Mouse (Mus musculus) adrenal gland, postnatal 14 days (tissue): ENCODE results near the gene Gm42674. TPM values are rescaled to one million over a fixed set of nuclear protein-coding genes. Genes with fewer than 3 reads are reported as not detected.

Experiments
- DNase-seq: peaks from one replicate; pipeline ENCODE4 v3.0.0; 2021; ENCODE audit warnings: mixed read lengths
- total RNA-seq: library from RNA; stranded (reverse); gene quantifications from 2 replicates; pipeline ENCODE4 v1.2.3, GENCODE M21; 2021

Gene Gm42674
- total RNA-seq, 1 experiment from 2014 or later: not detected

DNA sequence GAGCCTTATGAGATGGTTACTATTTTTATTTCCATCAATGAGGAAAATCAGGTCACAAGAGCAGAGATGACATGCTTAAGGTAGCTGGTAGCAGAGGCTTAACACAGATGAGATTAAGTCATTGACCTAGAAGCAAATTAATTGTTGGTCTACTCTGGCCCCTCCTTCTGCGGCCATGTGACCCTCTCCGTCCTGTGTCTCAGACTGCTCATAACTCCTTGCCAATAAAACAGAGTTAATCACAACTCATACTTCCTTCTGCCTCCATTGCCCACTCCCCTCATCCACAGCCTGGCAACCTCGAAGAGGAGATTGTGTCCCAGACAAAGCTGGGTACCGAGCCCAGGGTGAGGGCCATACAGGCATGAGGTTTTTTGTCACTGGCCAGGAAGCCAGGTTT lies 3.5 kb upstream of the Gm42674 start:
- DNase-seq: no peak

DNA sequence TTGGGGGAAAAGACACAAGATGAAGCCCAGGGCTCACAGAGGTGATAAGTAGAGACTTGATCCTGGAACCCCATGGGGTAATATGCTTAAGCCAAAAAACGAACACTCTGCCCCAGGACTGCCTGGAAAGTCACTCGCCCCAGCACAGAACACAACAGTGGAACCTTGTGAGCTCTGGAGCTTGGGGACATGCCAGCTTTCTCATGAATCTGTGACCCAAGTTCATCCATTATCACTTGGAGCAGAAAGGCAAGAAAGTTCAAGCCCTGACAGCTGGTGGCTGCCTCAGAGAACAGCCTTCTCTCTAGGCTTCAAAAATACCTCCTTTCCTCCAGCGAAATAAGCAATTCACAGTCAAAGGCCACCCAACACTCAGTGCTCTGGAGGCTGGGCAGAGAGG lies 2.3 kb upstream of the Gm42674 start:
- DNase-seq: no peak

DNA sequence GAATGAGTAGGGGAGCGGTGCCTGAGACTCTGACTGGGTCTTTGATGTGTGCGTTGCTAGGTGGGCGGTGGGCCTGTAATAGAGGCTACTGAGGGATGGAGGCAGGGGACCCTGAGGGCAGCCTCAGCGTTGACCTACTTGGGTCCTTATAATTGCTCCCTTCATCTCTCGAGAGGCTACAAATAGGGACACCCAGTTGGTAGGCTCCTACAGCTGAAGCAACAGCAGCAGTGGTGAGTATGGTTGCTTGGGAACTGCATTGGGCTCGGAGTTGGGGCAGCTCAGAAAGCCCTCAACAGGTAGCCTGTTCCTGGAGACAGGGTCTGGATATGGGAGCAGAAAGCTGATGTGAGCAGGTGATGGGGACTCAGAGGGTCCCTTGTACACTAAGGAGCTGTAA lies 1.7 kb upstream of the Gm42674 start:
- DNase-seq: no peak

DNA sequence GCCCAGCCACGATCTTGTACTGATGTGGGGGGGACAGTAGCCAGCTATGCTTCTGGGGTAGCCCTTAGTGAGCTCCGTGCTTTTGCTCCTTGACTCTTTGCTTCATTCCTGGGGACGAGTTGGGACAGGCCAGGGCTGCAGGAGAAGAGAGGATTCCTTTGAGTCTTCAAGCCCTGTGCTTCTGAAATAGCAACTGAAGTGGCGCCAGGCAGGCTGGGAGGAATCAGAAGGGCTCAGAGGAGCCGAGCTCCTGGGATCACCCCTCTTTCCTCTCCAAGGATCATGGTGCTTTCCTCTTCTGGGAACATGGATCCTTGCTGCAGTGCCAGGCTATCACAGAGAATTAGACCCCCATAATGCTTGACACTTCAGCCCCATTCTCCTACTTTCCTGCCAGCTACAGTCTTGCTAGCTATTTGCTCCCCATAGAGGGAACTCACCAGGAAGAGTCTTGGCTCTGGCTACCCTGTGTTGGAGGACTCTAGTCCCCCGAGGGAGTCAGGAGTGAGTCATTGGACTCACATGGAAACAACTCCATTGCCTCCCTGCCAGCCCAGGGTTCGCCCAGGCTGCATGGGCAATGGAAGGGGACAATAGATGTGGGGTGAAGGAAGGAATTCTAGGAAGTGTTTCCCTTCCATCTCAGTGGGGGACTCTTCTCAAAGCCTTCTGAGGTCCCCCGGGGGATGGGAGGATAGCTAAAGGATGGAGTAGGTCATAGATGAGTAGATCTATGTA lies 1.1 kb upstream of the Gm42674 start:
- peak; percentile 56 for DNase-seq

DNA sequence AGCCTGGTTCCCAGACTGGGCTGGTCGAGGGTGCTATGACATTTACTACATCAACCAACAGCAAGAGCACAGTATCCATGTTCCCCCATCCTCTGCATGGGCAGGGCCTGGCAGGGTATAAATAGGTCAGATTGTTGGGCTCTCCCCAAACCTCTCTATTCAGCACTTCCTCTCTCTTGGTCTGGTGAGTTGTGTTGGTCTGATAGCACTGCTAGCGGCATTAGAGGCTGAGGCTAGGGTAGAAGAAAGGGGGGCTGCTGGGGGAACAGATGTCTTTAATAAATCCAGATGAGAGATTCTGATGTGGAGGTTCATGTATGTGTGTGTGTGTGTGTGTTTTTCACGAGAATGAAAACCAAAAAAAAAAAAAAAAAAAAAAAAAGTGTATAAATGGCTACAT lies 1.9 kb downstream of the Gm42674 start, which contains the start of gene S100a4:
TSS of gene S100a4 (plus strand) at position 149 of the 400 bp plus-strand sequence.
- DNase-seq: no peak

DNA sequence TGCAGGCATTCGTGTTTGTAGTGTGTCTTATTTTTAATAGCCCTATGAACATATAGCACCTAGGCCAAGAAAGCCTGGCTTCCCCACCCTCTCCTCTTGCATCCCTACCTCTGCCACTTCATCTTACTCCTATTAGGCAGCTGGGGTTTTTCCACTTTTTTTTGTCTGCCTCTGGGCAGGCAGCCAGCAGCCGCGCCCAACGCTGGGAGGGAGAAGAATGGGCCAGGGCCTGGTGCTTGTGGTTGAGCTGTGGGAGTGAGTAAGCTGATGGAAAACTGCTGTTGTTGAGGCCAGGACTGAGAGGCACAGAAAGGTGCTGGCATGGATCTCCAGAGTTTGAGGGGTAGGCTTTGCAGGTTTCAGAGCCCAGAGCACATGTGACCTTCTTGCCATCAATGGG lies 2.7 kb downstream of the Gm42674 start:
- DNase-seq: peak; percentile 85

DNA sequence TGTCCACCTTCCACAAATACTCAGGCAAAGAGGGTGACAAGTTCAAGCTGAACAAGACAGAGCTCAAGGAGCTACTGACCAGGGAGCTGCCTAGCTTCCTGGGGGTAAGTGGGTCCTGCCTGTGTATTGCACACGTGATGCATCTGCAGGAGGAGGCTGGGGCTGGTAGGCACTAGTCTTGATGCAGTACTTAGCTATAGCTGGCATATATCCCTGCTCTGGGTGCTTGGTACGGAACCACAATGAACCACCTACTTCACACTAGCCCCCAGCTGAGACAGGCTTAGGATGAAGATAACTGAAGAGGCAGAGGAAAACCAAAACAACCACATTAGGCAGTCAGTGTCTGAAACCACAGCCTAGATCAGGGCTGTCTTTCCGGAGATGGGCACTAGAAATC lies 3.3 kb downstream of the Gm42674 start:
- no peak for DNase-seq

DNA sequence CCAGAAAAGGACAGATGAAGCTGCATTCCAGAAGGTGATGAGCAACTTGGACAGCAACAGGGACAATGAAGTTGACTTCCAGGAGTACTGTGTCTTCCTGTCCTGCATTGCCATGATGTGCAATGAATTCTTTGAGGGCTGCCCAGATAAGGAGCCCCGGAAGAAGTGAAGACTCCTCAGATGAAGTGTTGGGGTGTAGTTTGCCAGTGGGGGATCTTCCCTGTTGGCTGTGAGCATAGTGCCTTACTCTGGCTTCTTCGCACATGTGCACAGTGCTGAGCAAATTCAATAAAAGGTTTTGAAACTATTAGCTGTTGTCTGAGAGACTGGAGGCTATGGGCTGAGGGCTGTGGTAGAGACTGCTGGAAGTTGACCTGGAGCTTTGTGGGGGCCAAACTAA lies 4.0 kb downstream of the Gm42674 start:
- DNase-seq: no peak

DNA sequence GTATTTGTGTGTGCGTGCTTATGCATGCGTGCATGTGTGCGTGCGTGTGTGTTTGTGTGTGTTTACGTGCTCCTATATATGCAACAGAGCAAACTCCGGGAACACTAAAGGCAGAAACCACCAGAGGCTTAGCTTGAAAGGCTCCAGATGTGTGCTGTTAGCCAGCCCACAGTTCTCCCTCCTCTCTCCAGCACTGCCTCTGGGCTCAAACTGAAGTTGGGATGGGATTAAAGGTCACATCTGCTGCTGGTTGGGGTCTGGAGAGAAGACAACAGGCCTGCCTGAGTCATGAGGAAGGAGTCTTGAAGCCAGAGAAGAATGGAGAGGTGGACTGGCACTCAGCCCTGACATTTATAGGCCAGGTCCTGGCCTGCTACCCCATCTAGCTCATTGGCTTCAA lies 4.5 kb downstream of the Gm42674 start:
- no peak for DNase-seq

DNA sequence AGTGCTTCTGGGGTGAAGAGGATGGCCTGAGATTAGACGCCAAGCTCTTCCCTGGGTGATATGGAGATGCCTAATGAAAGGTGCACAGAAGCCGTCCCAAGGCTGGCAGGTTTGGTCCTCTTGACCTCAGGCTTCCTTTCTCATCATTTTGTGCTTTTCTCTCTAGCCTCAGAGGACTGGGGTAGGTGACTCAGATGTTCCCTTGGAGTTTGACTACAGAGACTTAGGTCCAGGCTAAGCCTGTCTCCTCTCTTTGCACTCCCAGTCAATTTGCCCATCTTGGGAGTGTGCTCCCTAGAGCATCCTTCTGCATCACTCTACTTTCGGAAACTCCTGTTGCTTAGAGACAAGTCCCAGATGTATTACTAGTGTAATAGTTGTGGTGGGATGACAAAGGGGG lies 5.7 kb downstream of the Gm42674 start:
- no peak for DNase-seq

DNA sequence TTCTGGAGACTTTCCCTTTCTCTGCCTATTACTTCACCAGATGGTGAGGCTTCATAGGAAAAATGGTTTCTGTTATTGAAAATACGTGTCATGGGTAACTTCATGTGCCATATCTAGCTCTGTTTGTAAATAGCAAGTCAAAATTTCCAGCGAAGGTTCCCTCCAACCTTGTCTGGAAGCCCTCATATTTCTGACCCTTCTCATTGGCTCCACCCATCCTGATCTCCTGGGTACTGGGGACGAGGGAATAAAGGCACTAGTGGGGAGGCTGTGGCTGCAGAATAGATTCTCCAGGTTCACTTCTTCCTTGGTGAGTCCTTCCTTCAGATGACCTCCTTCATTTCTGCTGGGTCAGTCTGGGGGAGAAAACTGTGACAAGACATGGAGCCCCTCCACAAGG lies 6.5 kb downstream of the Gm42674 start, which contains the start of gene S100a5:
TSS of gene S100a5 (plus strand) at position 301 of the 400 bp plus-strand sequence.
- no peak for DNase-seq

DNA sequence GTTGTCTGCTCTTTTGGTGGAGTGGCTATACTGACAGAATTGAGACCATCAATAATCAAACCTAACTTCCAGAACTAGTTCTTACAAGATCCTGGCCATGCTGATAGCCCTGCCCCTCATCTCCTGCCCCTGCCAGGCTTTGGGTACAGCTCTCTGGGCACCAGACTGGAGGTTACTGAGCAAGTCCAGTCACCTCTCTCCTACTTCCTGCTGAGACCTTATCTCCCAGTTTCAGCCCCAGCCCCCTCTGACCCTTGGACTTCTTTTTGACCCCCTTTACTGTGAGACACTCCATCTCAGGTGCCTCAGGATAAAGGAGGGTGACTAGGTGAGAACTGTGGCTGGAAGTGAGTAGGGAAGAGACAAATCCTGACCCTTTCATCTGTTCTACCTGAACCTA lies 7.4 kb downstream of the Gm42674 start:
- no peak for DNase-seq

DNA sequence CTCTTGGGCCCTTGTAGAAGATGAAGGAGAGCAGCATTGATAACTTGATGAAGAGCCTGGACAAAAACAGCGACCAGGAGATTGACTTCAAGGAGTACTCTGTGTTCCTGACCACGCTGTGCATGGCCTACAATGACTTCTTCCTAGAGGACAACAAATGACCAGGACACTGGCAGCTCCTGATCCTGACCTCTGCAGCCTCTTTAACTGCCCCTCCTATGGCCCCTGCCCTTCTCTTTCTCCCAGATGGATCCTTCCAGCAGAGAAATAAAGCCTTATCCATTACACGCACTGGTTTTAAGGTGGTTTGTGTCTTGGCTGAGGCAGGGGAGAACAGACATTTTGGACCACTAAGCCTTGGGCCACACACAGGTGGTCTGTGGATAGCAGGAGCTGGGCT lies 9.8 kb downstream of the Gm42674 start:
- DNase-seq: no peak

DNA sequence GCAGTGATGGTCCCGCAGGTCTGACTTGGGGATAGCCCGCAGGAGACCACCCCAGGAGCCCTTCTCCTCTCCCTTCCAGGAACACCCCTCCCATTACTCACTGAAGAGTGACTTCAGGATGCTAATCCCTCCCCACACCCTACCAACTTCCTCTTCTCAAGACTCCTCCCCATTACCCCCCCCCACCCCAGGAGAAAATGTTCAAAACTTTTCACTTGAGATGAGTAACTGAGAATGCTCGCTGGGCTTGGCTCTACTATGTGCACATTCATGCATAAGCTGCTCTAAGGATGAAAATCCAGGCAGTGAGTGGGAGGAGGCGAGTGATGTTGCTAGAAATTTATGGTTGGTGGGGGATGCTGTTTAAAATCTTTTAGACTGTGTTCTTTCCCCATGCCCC lies 10.4 kb downstream of the Gm42674 start:
- DNase-seq: no peak

DNA sequence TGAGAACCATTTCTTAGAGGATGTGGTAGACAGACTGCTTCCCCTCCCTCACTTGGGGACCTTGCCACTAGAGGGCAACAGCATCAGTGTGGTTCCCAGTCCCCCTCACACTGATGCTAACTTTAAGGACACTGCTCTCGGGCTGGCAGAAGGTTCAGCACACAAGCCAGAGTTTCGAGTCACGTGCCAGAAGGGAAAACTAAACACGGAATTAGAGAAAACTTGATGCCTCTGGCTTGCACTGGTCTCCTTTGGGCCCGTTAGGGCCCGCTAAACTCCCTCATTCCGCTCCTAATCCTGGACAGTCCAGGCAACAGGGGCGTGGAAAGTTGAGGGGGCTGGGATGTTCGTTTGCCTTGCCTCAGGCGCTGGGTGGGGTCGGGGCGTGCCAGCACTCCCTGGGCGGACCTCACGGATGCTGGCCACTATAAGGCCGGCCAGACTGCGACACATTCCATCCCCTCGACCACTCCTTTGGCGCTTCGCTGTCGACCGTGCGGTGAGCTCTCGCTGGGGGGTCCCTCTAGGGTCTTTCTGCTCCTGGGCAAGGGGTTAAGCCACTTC lies 11.1 kb downstream of the Gm42674 start, which contains the start of gene S100a6:
TSS of gene S100a6 (plus strand) at position 155 of the 564 bp plus-strand sequence.
- DNase-seq: peak; percentile 72

DNA sequence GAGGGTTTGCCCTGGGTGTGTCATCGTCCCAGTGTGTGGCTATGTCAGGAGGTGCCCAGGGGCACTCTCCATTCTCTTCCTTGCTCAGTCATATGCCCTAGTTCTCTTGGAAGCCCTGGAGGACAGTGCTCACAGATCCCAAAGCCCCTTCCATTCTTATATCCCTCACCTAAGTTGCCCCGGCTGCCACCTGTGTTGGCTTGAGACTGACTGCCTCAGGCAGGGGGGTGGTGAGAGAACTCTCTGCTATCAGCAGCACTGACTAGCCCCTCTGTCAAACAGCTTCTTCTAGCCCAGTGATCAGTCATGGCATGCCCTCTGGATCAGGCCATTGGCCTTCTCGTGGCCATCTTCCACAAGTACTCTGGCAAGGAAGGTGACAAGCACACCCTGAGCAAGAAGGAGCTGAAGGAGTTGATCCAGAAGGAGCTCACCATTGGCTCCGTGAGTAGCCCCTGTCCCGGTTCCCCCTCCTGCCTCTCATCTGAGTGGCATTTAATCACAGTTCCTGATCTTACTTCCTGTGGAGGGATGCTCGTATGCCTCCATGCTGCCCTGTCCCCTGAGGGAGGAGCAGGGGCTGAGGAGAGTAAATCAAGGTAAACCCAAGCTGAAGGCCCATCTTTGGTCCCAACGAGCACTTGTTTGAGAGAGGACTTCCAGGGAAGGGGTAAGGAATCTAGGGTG lies 11.9 kb downstream of the Gm42674 start:
- no peak for DNase-seq

DNA sequence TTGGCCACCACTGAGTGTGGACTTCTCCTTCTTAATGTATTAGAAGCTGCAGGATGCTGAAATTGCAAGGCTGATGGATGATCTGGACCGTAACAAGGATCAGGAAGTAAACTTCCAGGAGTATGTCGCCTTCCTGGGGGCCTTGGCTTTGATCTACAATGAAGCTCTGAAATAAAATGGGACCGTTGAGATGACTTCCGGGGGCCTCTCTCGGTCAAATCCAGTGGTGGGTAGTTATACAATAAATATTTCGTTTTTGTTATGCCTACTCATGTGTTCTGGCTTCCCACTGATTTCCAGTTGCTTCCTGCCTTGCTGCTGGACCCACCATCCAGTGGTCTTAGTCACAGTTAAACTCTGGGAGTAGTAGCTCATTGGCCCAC lies 12.4 kb downstream of the Gm42674 start:
- no peak for DNase-seq

DNA sequence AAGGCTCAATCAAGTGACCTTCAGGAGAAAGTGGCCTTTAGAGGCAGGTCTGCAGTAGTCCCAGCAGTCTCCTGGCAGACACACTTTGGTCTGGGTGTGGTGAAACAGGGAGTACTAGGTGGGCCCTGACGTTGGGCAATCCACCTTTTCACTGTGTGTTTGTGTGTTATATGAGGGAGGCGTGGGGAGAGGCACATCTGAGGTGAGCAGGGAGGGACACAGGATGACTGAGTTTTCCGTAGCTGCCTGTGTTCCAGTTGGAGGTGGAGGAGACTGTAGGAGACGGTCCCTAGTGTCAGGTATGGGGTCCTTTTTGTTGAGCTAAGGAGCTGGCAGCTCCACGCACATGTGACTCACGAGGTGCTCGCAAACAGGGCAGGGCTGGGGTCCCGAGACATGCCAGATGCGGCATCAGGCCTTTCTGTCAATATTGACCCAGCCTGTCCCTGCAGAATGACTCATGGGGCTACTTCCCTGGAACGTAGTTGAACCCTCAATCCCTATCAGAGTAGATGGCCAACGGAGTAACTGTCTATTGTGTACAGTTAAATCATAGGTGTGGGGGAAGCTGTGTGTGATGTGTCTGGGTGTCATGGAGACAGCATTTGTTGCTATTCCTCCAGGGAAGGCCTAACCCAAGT lies 13.0 kb downstream of the Gm42674 start:
- no peak for DNase-seq

DNA sequence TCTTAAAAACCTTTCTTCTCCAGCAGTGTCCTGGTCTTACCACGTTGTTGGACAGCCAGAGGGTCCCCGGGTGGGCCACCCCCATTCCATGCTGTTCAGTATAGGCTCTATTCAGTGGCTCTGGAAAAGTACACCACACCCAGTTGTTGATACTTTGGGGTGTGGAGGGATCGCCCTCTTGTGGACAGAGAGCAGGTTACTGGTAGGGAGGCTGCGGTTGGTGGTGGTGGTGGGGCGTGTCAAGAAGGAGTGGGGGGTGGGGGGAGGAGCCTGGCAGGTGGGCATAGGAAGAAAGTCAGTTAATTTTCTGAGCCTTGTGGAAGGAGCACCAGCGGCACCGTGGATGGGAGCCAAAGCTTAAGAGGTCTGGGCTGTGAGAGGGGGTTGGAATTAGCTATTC lies 13.7 kb downstream of the Gm42674 start:
- DNase-seq: peak; percentile 90

DNA sequence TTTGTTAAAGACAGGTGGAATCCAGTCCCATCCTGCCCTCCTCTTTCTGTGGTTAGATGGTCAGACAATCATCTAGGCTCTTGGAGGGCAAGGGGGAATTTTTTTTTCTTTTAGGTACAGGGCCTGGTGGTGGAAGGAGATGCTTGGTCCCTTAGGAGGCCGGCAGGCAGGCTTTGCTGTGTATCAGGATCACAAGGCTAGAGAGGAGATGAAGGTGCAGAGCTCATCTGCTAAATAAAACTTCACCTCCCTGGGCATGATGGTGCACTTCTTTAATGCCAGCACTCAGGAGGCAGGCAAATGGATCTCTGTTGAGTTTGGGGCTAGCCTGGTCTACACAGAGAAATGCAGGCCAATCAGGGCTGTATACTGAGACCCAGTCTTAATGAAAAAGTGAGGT lies 14.2 kb downstream of the Gm42674 start:
- no peak for DNase-seq

DNA sequence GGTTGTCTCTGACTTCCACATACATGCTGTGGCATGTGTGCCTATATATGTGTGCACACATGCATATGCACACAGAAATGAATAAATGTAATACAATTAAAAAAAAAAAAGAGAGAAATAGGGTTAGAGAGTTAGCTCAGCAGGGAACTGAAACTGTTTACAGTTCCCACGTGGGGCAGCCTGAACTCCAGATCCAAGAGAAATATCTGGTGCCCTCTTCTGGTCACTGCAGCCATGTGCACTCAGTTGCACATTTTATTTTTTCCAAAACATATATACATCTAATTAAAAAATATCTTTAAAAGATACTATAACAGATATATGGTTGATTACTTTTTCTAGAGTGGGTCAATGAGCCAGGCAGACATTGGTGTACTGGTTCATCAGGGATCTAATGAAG lies 15.9 kb downstream of the Gm42674 start:
- no peak for DNase-seq

DNA sequence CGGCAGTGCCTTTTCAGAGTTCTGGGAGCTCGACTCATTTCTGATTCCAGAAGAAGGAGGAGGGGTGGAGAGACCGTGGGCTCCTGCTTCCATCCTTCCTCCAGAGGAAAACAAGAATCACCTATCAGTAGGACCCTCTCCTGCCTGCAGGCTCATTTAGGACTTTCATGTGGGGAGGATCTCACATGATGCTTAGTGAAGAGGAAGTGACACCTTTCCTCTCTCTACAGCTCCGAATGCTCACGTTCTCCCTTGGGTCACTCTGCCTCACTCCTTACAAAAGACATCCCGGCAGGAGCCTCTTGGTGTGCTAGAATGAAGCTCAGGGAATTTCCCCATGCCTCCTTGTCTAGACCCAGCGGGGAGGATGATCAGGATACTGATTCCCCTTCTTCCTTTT lies 19.8 kb downstream of the Gm42674 start:
- DNase-seq: no peak

DNA sequence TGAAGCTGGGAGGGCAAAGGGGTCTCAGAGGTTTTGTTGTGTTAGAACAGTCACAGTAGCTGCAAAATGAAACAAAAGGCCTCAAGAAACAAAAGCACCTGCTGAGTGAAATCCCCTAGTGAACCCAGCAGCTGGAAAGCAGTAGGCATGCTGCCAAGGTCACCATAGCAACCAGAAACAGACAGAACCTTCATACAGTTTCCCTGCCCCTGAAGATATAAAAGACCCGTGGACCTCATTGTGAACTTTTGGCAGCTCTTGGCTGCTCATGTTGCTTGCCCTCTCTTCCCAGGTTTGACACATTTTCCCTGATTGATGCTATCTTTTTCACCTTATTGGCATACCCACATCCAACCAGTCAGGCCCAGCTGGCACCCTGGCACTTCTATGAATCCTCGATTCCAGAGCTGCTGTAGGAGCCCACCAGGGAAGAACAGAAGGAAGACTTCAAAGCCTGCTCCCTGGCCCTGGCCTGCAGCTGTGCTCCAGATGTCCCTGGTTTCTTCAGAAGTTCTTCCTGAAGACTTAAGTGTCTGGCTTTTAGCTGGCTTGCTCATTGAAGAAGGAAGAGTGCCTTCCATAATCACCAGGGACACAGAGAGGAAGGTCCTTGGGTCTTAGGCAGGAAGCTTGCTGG lies 21.8 kb downstream of the Gm42674 start:
- DNase-seq: peak; percentile 80
